Mouse (Mus musculus): ENCODE measurements at regions not wholly inside any gene's neighbourhood (a gene's known extent, or its start where the extent isn't known, plus 50 kb on each side); places are given as distances from the start of the nearest gene placed in this dataset.

- TF ChIP-seq CTCF (IDR thresholded peaks at IDR 0.05; ENCODE audit: extremely low read depth, insufficient read depth, low read length) (no peak), POLR2A (IDR thresholded peaks at IDR 0.05; ENCODE audit: extremely low read depth, insufficient read depth, low read length) (no peak)
Measured at GRCm38 (mm10) chr6:84508598-84508997, 85.1 kb downstream of the Cyp26b1 start.
